Mouse (Mus musculus): ENCODE measurements around the gene D130043K22Rik. TPM values are rescaled to one million over a fixed set of nuclear protein-coding genes. Genes with fewer than 3 reads are reported as not detected.
A peak's percentile ranks its signal among the peaks of the same experiment; 100 is the strongest.

D130043K22Rik gene
- polyA plus RNA-seq, 1 experiment from 2014 or later, result 9.6 TPM

- no peaks in the 10 kb centered on the region for H3K27me3 ChIP-seq (replicated peaks; ENCODE audit: control insufficient read depth, insufficient read depth, low read length)
- peaks cover 20% of the 10 kb centered on the region for H3K36me3 ChIP-seq (ENCODE audit: control insufficient read depth, insufficient read depth, low read length)
- H3K9ac ChIP-seq (ENCODE audit: low read depth, low read length), result no peak overlapping the region
- no peak overlapping the region for H3K27ac ChIP-seq (ENCODE audit: low read depth, low read length)
- H3K4me2 ChIP-seq (ENCODE audit: low read length), result no peak overlapping the region
- H3K9me3 ChIP-seq (ENCODE audit: control insufficient read depth, low read length), result no peaks in the 10 kb centered on the region
- no peak overlapping the region for H3K4me3 ChIP-seq (ENCODE audit: low read length)
- no peak for ATAC-seq
- peaks cover 17% of the 10 kb centered on the region for H3K4me1 ChIP-seq (ENCODE audit: control insufficient read depth, insufficient read depth, low read depth, low read length)
Observed at GRCm38 (mm10) chr13:24806079-24806478, 38.9 kb upstream of the D130043K22Rik start.

DNA sequence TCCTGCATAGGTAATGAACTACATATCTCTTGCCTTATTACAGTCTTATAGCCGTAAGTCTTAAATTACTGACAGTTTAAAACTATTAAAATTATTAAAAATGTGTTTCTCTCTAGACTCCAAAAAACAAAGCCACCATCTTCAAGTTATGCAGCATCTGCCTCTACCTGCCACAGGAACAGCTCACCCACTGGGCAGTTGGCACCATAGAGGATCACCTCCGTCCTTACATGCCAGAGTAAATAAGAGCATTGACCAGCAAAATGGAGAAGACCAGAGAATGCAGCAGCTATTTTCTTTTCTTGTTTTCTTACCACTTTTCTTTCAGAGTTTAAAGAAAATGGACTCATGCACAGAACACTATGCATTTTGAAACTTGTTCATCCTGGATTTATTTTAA lies 32.4 kb upstream of the D130043K22Rik start:
- WGBS, result 89% methylated on average over 2 of the region's 2 CpGs
- ATAC-seq, result no peak
- Histone ChIP-seq H3K9ac (ENCODE audit: low read depth, low read length) (no peak overlapping the region), H3K9me3 (ENCODE audit: control insufficient read depth, low read length) (no peaks in the 10 kb centered on the region), H3K27me3 (replicated peaks; ENCODE audit: control insufficient read depth, insufficient read depth, low read length) (no peaks in the 10 kb centered on the region), H3K4me1 (ENCODE audit: control insufficient read depth, insufficient read depth, low read depth, low read length) (no peaks in the 10 kb centered on the region), H3K4me3 (ENCODE audit: low read length) (no peak overlapping the region), H3K4me2 (ENCODE audit: low read length) (no peak overlapping the region), H3K36me3 (ENCODE audit: control insufficient read depth, insufficient read depth, low read length) (peaks cover 35% of the 10 kb centered on the region), H3K27ac (ENCODE audit: low read depth, low read length) (no peak overlapping the region)

DNA sequence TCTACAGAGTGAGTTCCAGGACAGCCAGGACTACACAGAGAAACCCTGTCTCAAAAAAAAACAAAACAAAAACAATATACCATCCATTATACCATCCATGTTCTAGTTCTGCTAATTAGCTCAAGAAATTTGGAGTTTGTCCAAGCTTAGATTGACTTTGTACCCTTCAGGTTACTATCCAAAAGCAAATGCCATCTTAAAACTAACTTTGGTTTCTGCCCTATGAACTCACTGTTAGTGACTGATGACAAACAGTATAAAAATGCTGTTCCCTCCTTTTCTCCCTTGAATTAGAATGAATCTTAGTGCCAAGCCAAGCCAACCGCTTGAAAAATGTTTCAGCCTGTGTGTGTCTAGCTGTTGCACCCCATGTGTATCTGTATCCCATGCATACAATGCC lies 30.3 kb upstream of the D130043K22Rik start:
- WGBS, result 86% methylated on average over 1 of the region's 1 CpGs
- no peak overlapping the region for H3K27ac ChIP-seq (ENCODE audit: low read depth, low read length)

DNA sequence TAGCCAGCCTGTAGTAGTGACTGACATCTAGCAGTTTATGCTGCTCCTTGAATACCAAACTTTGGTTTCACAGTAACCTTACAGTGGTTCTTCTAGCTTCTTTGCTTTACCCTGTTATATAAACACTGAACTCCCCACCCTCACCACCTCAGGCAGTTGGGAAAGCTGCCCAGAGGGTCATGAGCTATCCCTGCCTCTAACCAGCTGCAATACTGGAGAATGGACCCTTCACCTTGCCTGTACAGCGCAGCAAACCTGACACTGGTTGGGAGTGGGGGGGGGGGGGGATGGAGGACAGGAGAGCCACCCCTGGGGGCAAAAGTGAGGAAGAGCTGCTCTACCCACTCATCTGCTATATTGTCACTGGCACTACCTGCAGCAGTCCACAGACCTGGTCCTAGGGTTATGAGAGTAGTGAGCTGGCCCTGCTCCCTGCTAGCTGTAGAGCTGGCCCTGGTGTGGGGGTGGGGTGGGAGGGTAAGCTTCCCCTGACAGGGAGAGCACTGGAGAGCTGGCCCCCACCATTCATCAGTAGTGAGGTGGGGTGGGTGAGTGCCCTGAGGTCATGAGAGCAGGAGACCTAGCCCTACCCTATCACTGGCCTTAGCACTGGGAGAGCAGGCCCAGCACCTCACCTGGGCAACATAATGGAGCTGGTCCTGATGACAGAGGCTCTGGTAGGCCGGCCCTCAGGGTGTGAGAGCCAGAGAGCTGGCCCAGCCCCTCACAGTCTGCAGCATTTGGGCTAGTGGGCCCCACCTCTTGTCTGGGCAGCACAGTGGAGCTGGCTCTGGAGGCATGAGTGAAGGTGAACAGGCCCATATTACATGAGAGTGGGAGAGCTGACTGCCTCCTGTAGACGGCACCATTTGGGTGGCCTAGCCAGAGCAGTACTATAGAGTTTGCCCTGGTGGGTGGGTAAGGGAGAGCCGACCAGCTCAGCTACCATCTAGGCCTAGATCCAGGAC lies 28.5 kb upstream of the D130043K22Rik start:
- no peak overlapping the region for H3K4me2 ChIP-seq (ENCODE audit: low read length)
- H3K27me3 ChIP-seq (replicated peaks; ENCODE audit: control insufficient read depth, insufficient read depth, low read length), result no peaks in the 10 kb centered on the region
- no peak overlapping the region for H3K27ac ChIP-seq (ENCODE audit: low read depth, low read length)
- no peak overlapping the region for H3K9ac ChIP-seq (ENCODE audit: low read depth, low read length)
- no peak overlapping the region for H3K4me3 ChIP-seq (ENCODE audit: low read length)
- peaks cover 24% of the 10 kb centered on the region for H3K36me3 ChIP-seq (ENCODE audit: control insufficient read depth, insufficient read depth, low read length)
- H3K9me3 ChIP-seq (ENCODE audit: control insufficient read depth, low read length), result no peaks in the 10 kb centered on the region
- no peaks in the 10 kb centered on the region for H3K4me1 ChIP-seq (ENCODE audit: control insufficient read depth, insufficient read depth, low read depth, low read length)
- 69% methylated on average over 4 of the region's 4 CpGs for WGBS
- peak; percentile 78 for ATAC-seq

More for the DNA sequence above, 30.3 kb upstream of the D130043K22Rik start:
- Histone ChIP-seq H3K4me1 (ENCODE audit: control insufficient read depth, insufficient read depth, low read depth, low read length) (no peaks in the 10 kb centered on the region), H3K4me3 (ENCODE audit: low read length) (no peak overlapping the region), H3K9ac (ENCODE audit: low read depth, low read length) (no peak overlapping the region), H3K9me3 (ENCODE audit: control insufficient read depth, low read length) (no peaks in the 10 kb centered on the region), H3K4me2 (ENCODE audit: low read length) (no peak overlapping the region), H3K27me3 (replicated peaks; ENCODE audit: control insufficient read depth, insufficient read depth, low read length) (no peaks in the 10 kb centered on the region), H3K36me3 (ENCODE audit: control insufficient read depth, insufficient read depth, low read length) (peaks cover 34% of the 10 kb centered on the region)
- no peak for ATAC-seq

DNA sequence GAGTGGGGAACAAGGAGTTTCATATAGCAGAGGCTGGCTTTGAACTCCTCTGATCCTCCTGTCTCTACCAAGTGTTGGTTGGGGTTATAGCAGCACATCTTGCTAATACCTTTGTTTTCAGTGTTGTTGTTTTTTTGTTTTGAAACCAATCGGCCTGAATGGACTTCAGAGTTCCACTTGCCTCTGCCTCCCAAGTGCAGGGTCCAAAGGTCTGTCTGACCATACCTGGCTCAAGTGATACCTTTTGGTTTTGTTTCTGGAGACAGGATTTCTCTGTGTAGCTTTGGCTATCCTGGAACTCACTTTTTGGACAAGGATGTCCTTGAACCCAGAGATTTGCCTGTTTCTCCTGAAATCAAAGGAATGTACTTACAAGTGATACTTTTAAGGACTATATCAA lies 25.0 kb upstream of the D130043K22Rik start:
- Histone ChIP-seq H3K27ac (ENCODE audit: low read depth, low read length) (no peak overlapping the region), H3K36me3 (ENCODE audit: control insufficient read depth, insufficient read depth, low read length) (peaks cover 6% of the 10 kb centered on the region), H3K4me1 (ENCODE audit: control insufficient read depth, insufficient read depth, low read depth, low read length) (no peaks in the 10 kb centered on the region), H3K4me2 (ENCODE audit: low read length) (no peak overlapping the region), H3K9me3 (ENCODE audit: control insufficient read depth, low read length) (no peaks in the 10 kb centered on the region), H3K27me3 (replicated peaks; ENCODE audit: control insufficient read depth, insufficient read depth, low read length) (no peaks in the 10 kb centered on the region), H3K4me3 (ENCODE audit: low read length) (no peak overlapping the region), H3K9ac (ENCODE audit: low read depth, low read length) (no peak overlapping the region)
- no peak for ATAC-seq
- WGBS, result 95% methylated on average over 1 of the region's 1 CpGs

DNA sequence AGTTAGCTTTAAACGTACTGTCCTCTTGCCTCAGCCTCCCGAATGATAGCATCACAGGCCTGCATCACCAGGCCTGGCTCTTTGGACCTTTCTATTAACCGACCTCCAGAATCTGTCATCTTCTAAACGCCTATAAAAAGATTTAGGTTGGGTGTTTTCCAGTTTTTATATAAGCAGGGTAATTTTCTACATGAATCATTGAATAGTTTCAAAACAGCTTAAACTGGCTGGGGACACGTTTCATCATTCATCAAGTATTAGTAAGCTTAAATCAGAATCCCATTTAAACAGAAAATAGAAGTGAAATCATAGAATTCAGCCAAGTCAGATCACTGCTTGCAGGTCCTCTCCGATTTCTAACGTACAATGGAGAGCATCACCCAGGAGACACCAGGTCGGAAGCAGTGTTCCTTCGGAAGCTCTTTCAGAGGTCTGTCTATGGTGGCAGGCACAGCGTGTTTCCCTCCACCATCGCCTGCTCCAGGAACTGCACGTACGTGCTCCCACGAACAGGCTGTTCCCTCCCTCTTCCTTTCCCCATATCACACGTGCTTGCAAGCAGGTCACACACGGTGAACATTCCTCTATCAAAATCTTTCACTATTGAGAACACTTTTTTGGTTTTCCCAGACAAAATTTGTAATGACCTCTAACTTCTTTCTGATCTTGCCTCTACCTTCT lies 22.1 kb upstream of the D130043K22Rik start:
- Histone ChIP-seq H3K27me3 (replicated peaks; ENCODE audit: control insufficient read depth, insufficient read depth, low read length) (no peaks in the 10 kb centered on the region), H3K4me3 (ENCODE audit: low read length) (no peak overlapping the region), H3K4me2 (ENCODE audit: low read length) (no peak overlapping the region), H3K27ac (ENCODE audit: low read depth, low read length) (no peak overlapping the region), H3K9ac (ENCODE audit: low read depth, low read length) (no peak overlapping the region), H3K9me3 (ENCODE audit: control insufficient read depth, low read length) (no peaks in the 10 kb centered on the region), H3K4me1 (ENCODE audit: control insufficient read depth, insufficient read depth, low read depth, low read length) (no peaks in the 10 kb centered on the region), H3K36me3 (ENCODE audit: control insufficient read depth, insufficient read depth, low read length) (peaks cover 3% of the 10 kb centered on the region; the same call in 1 of the 2 replicates)
- 89% methylated on average over 16 of the region's 16 CpGs for WGBS
- ATAC-seq, result no peak

- Histone ChIP-seq H3K27me3 (replicated peaks; ENCODE audit: control insufficient read depth, insufficient read depth, low read length) (no peaks in the 10 kb centered on the region), H3K27ac (ENCODE audit: low read depth, low read length) (no peak overlapping the region), H3K4me2 (ENCODE audit: low read length) (no peak overlapping the region), H3K4me3 (ENCODE audit: low read length) (no peak overlapping the region), H3K9ac (ENCODE audit: low read depth, low read length) (no peak overlapping the region), H3K9me3 (ENCODE audit: control insufficient read depth, low read length) (no peaks in the 10 kb centered on the region), H3K36me3 (ENCODE audit: control insufficient read depth, insufficient read depth, low read length) (no peaks in the 10 kb centered on the region), H3K4me1 (ENCODE audit: control insufficient read depth, insufficient read depth, low read depth, low read length) (no peaks in the 10 kb centered on the region)
- ATAC-seq, result no peak
- 96% methylated on average over 4 of the region's 4 CpGs for WGBS
Observed at GRCm38 (mm10) chr13:24824647-24825046, 20.3 kb upstream of the D130043K22Rik start.

GRCm38 (mm10) chr13:24825587-24825986 lies 19.3 kb upstream of the D130043K22Rik start:
- no peak for ATAC-seq
- H3K4me1 ChIP-seq (ENCODE audit: control insufficient read depth, insufficient read depth, low read depth, low read length), result peaks cover 2% of the 10 kb centered on the region
- WGBS, result 82% methylated on average over 4 of the region's 4 CpGs

DNA sequence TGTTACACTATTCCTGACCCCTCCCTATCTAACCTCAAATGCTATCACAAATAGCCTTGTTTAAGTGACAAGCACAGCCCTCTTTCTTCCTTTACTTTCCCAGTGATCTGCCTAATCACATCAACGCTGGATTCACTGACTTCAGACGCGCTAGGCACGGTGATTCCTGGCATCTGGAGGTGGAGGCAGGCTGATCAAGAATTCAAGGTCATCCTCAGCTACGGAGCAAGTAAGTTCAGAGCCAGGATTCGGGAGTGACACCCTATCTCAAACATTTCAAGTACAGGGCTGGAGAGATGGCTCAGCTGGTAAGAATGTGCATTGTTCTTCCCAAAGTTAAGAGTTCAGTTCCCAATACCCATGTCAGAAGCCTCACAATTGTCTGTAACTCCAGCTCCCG lies 18.8 kb upstream of the D130043K22Rik start:
- Histone ChIP-seq H3K9me3 (ENCODE audit: control insufficient read depth, low read length) (no peaks in the 10 kb centered on the region), H3K36me3 (ENCODE audit: control insufficient read depth, insufficient read depth, low read length) (no peaks in the 10 kb centered on the region), H3K4me3 (ENCODE audit: low read length) (no peak overlapping the region), H3K27me3 (replicated peaks; ENCODE audit: control insufficient read depth, insufficient read depth, low read length) (no peaks in the 10 kb centered on the region), H3K4me2 (ENCODE audit: low read length) (no peak overlapping the region), H3K27ac (ENCODE audit: low read depth, low read length) (no peak overlapping the region), H3K4me1 (ENCODE audit: control insufficient read depth, insufficient read depth, low read depth, low read length) (peaks cover 3% of the 10 kb centered on the region), H3K9ac (ENCODE audit: low read depth, low read length) (no peak overlapping the region)
- 89% methylated on average over 7 of the region's 7 CpGs for WGBS
- ATAC-seq, result no peak

More at GRCm38 (mm10) chr13:24825587-24825986, 19.3 kb upstream of the D130043K22Rik start:
- H3K27ac ChIP-seq (ENCODE audit: low read depth, low read length), result no peak overlapping the region
- H3K27me3 ChIP-seq (replicated peaks; ENCODE audit: control insufficient read depth, insufficient read depth, low read length), result no peaks in the 10 kb centered on the region
- H3K9me3 ChIP-seq (ENCODE audit: control insufficient read depth, low read length), result no peaks in the 10 kb centered on the region
- H3K36me3 ChIP-seq (ENCODE audit: control insufficient read depth, insufficient read depth, low read length), result no peaks in the 10 kb centered on the region
- no peak overlapping the region for H3K4me2 ChIP-seq (ENCODE audit: low read length)
- no peak overlapping the region for H3K9ac ChIP-seq (ENCODE audit: low read depth, low read length)
- H3K4me3 ChIP-seq (ENCODE audit: low read length), result no peak overlapping the region
